Mouse (Mus musculus): ENCODE results near the gene Nsun5. TPM values are rescaled to one million over a fixed set of nuclear protein-coding genes. Genes with fewer than 3 reads are reported as not detected.

The Nsun5 gene
- polyA plus RNA-seq (2012; fragmentation: generic; extraction: Trizol): 10 to 100 TPM; 24.2 to 33.1 TPM

DNA sequence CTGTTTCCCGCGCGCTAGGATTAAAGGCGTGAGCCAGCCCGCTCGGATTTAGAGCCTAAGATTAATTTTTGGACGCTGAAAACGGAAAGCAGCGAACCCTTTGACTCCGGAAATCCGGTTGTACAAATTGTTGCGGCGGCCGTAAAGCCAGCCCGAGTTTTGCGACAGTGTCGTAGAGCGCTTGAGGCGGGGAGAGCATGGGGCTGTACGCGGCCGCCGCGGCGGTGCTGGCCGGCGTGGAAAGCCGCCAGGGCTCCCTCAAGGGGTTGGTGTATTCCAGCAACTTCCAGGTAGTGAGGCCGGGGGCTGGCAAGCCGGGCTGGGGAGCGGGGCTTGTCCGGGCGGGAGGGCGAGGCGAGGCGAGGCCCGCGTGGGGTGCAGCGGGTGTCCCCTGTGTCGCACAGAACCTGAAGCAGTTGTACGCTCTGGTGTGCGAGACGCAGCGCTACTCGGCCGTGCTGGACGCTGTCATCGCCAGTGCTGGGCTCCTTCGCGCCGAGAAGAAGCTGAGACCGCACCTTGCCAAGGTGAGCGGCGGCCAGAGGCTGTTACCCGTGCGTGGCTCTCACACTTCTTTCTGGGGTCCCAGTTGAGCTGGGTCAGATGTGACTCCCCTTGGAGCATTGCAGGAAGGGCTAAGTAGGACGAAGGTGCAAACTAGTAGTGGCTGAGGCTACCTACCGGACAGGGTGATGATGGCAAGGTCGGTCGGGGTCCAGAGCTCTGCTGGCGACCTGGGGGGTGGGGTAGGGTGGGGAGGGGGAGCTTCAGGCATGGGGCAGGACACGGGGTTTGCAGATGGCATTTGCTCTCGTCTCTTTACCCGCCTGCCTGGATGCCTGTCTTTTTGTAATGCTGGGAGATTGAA is at the start of gene Nsun5:
Gene Nsun5 (plus strand): TSS at position 167 of the 868 bp plus-strand sequence.

DNA sequence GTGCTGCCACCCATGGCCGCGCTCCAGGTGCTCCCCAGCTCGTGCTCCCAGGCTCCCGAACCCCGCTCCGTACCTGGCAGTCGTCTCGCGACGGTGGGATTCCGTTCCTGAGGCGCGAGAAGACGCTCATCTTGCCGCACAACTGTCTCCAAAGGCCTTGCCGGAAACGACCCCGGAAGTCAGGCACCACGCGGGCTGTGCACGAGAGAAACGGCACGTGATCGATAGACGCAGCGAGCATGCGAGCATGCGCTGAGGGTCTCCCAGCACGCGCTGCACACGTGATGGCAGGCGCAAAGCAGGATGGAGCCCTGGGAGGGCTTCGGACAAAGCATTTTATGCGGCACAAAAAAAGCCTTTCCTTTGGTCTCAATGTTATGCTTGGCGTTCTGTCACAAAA is 19.9 kb upstream of the Nsun5 start, which contains the start of gene Fkbp6:
Gene Fkbp6 (minus strand): TSS at position 183 of the 400 bp plus-strand sequence.

DNA sequence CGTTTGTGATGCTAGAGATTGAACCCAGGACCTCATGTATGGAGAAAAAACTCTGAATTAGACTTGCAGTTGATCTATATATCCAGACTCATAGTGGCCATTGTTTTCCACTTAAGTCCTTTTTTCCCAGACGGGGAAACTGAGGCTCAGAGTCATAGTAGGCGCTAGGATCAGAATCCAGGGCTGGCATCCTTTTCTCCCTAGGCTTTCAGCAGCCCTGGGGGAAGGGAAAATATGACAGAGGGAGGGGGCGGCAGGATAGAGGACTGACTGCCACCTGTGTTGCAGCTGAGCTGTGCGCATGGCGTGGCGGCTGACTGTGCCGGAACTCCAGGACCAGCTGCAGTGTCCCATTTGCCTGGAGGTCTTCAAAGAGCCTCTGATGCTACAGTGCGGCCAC is 16.8 kb upstream of the Nsun5 start, which contains the start of gene Trim50:
Gene Trim50 (plus strand): TSS at position 301 of the 400 bp plus-strand sequence.

DNA sequence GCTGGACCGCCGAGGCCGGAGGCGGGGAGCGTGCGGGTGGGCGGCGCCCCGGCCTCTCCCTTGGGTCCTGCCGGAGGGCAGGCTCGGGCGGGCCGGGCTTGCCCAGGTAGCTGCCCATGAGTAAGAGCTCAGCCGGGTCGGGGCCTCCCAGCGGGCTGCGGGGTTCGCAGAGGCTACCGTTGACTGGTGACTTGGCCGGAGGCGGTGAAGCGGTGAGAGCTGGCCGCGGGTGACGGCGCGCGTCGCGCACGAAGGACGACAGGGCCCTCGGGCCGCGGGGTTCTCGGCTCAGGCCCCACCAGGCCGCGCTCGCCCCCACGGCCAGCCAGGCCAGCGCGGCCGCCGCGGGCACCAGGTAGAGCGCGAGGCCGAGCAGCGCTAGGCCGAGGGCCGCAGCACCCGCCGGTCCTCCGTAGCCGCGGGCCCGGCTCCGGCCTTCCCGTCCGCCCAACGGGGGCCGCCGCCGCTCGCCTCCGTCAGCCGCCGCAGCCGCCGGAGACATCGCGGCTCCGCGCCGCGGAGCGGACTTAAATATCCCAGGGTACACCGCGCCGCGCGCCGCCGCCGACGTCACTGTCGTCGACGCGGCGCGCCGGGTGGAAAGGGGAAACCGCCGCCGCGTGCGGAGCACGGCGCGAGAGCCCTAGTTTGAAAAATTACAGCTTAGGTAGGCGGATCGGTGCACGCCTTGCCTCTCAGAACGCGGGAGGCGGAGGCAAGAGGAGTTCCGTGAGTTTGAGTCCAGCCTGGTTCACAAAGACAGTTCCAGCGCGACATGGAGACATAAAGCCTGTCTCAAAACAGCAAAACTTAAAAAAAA is 24.5 kb downstream of the Nsun5 start, which contains the start of gene Pom121:
Gene Pom121 (minus strand): TSS at position 543 of the 820 bp plus-strand sequence.

Other genes with a start within 250 kb of the Nsun5 start
- 10 to 100 TPM in 1 of 2 experiments, 1 to 10 TPM in 1; 6.8 to 10.3 TPM for gene Tbl2, start 220.3 kb upstream of the Nsun5 start, polyA plus RNA-seq (2012; fragmentation: generic; extraction: Trizol)
- 10 to 100 TPM; 44.8 to 53.4 TPM for gene Bcl7b, start 201.7 kb upstream of the Nsun5 start, polyA plus RNA-seq (2012; fragmentation: generic; extraction: Trizol)
- gene Baz1b, start 182.7 kb upstream of the Nsun5 start, polyA plus RNA-seq (2012; fragmentation: generic; extraction: Trizol): 10 to 100 TPM in 1 of 2 experiments, 1 to 10 TPM in 1; 3.9 to 29.9 TPM
- gene Fzd9, start 118.7 kb upstream of the Nsun5 start, polyA plus RNA-seq (2012; fragmentation: generic; extraction: Trizol): 1 to 10 TPM in 1 of 2 experiments, under 1 TPM in 1; 0.63 to 6.3 TPM
- not detected for gene Fkbp6, start 19.9 kb upstream of the Nsun5 start, polyA plus RNA-seq (2012; fragmentation: generic; extraction: Trizol)
- not detected for gene Trim50, start 16.7 kb upstream of the Nsun5 start, polyA plus RNA-seq (2012; fragmentation: generic; extraction: Trizol)
- 10 to 100 TPM in 1 of 2 experiments, 1 to 10 TPM in 1; 5.6 to 13.6 TPM for gene Pom121, start 24.6 kb downstream of the Nsun5 start, polyA plus RNA-seq (2012; fragmentation: generic; extraction: Trizol)
- 10 to 100 TPM in 1 of 2 experiments, 1 to 10 TPM in 1; 7.4 to 16.2 TPM for gene Hip1, start 175.2 kb downstream of the Nsun5 start, polyA plus RNA-seq (2012; fragmentation: generic; extraction: Trizol)
- gene Ccl26, start 193.6 kb downstream of the Nsun5 start, polyA plus RNA-seq (2012; fragmentation: generic; extraction: Trizol): not detected
- gene Ccl24, start 203.1 kb downstream of the Nsun5 start, polyA plus RNA-seq (2012; fragmentation: generic; extraction: Trizol): not detected